Mouse (Mus musculus) liver (tissue): Measurements from ENCODE around the gene Spsb1.

Experiments
- DNase-seq: peaks from one replicate; pipeline ENCODE4 v3.0.0-alpha.2; 2020; ENCODE audit warnings: mixed read lengths

Gene Spsb1

GRCm38 (mm10) chr4:149954893-149955439 lies at the start of gene Spsb1:
TSS of gene Spsb1 (minus strand) at chr4:149955043.
- peak; percentile 95 for DNase-seq

GRCm38 (mm10) chr4:150003641-150004040 lies 48.8 kb upstream of the Spsb1 start:
- DNase-seq: no peak

- DNase-seq: no peak
Observed at GRCm38 (mm10) chr4:150003021-150003580, 48.3 kb upstream of the Spsb1 start.

- peak; percentile 59 for DNase-seq
Observed at GRCm38 (mm10) chr4:150002021-150002528, 47.2 kb upstream of the Spsb1 start.

- no peak for DNase-seq
Observed at GRCm38 (mm10) chr4:150001221-150001860, 46.5 kb upstream of the Spsb1 start.

- DNase-seq: no peak
Observed at GRCm38 (mm10) chr4:149999931-150000555, 45.2 kb upstream of the Spsb1 start.

- no peak for DNase-seq
Observed at GRCm38 (mm10) chr4:149999510-149999900, 44.7 kb upstream of the Spsb1 start.

GRCm38 (mm10) chr4:149998786-149999509 lies 44.1 kb upstream of the Spsb1 start:
- no peak for DNase-seq

- DNase-seq: no peak
Observed at GRCm38 (mm10) chr4:149997999-149998398, 43.2 kb upstream of the Spsb1 start.

- DNase-seq: no peak
Observed at GRCm38 (mm10) chr4:149996440-149996839, 41.6 kb upstream of the Spsb1 start.

GRCm38 (mm10) chr4:149995911-149996310 lies 41.1 kb upstream of the Spsb1 start:
- DNase-seq: no peak

GRCm38 (mm10) chr4:149994218-149994617 lies 39.4 kb upstream of the Spsb1 start:
- DNase-seq: no peak

- no peak for DNase-seq
Observed at GRCm38 (mm10) chr4:149992670-149993032, 37.8 kb upstream of the Spsb1 start.

GRCm38 (mm10) chr4:149991755-149992669 lies 37.2 kb upstream of the Spsb1 start:
- DNase-seq: no peak

GRCm38 (mm10) chr4:149990954-149991633 lies 36.3 kb upstream of the Spsb1 start:
- DNase-seq: peak; percentile 49

- no peak for DNase-seq
Observed at GRCm38 (mm10) chr4:149990212-149990953, 35.5 kb upstream of the Spsb1 start.

GRCm38 (mm10) chr4:149988931-149989556 lies 34.2 kb upstream of the Spsb1 start:
- DNase-seq: peak; percentile 92

GRCm38 (mm10) chr4:149988301-149988700 lies 33.5 kb upstream of the Spsb1 start:
- DNase-seq: no peak

GRCm38 (mm10) chr4:149986671-149987417 lies 32.0 kb upstream of the Spsb1 start:
- no peak for DNase-seq
